Mouse (Mus musculus) stomach, postnatal 0 days (tissue): Measurements from ENCODE around the gene Rsrc1. TPM values are rescaled to one million over a fixed set of nuclear protein-coding genes. Genes with fewer than 3 reads are reported as not detected.

Experiments
- ATAC-seq: fragments of 200-750 bp; cut with Nextera tagmentation; 2 replicates; pipeline ENCODE4 v1.8.0; 2017; ENCODE audit not compliant: low FRiP score, low TSS enrichment
- DNase-seq: peaks from one replicate; pipeline ENCODE4 v3.0.0-alpha.2; 2016; ENCODE audit warnings: low spot score
- H3K27ac ChIP-seq: fragments of 300-500 bp; sonication (generic); replicated peaks from 2 replicates; pipeline ENCODE4 v1.5.1; 2014; ENCODE audit warnings: mild to moderate bottlenecking, control low read depth
- H3K27me3 ChIP-seq: fragments of 300-500 bp; sonication (generic); 2 replicates; pipeline ENCODE4 v1.6.1; 2014; ENCODE audit warnings: low read length; ENCODE audit not compliant: control insufficient read depth, insufficient read depth
- H3K36me3 ChIP-seq: fragments of 300-500 bp; sonication (generic); 2 replicates; pipeline ENCODE4 v1.6.1; 2014; ENCODE audit warnings: low read length, mixed read lengths; ENCODE audit not compliant: control insufficient read depth, insufficient read depth
- H3K4me1 ChIP-seq: fragments of 300-500 bp; sonication (generic); replicated peaks from 2 replicates; pipeline ENCODE4 v1.6.1; 2014; ENCODE audit warnings: antibody characterized with exemption; ENCODE audit not compliant: control insufficient read depth, insufficient read depth
- H3K4me2 ChIP-seq: fragments of 300-500 bp; sonication (generic); replicated peaks from 2 replicates; pipeline ENCODE4 v1.6.1; 2014; ENCODE audit warnings: low read depth, mild to moderate bottlenecking, control low read depth, moderate library complexity
- H3K4me3 ChIP-seq: fragments of 300-500 bp; sonication (generic); 2 replicates; pipeline ENCODE4 v1.5.1; 2014; ENCODE audit warnings: low read depth, low read length, control low read depth
- H3K9ac ChIP-seq: fragments of 300-500 bp; sonication (generic); 2 replicates; pipeline ENCODE4 v1.6.1; 2014; ENCODE audit warnings: mild to moderate bottlenecking, low read length, control low read depth, mixed read lengths
- H3K9me3 ChIP-seq: fragments of 300-500 bp; sonication (generic); 2 replicates; pipeline ENCODE4 v1.6.1; 2016; ENCODE audit warnings: low read length; ENCODE audit not compliant: control insufficient read depth
- CTCF ChIP-seq: IDR thresholded peaks from 2 replicates; pipeline ENCODE4 v1.5.1; 2016; ENCODE audit warnings: antibody characterized with exemption, low read depth, mild to moderate bottlenecking, moderate library complexity
- EP300 ChIP-seq: optimal IDR thresholded peaks from 2 replicates; pipeline ENCODE3; 2016; ENCODE audit warnings: antibody characterized with exemption
- WGBS: fragments of 180-500 bp; shearing (Covaris S2); extraction: QIAGEN DNeasy Blood & Tissue Kit; methylation state at CpG from one replicate; pipeline ENCODE4 v1.1.7; 2014; 5-methylcytosine and 5-hydroxymethylcytosine counted together
- polyA plus RNA-seq: library from polyadenylated mRNA; unstranded; fragments of >200 nt; fragmentation: Nextera tagmentation; extraction: Ambion mirVana; gene quantifications from 2 replicates; pipeline ENCODE4 v1.2.1, GENCODE M21; 2015

The Rsrc1 gene
- polyA plus RNA-seq, 1 experiment from 2014 or later = 15.1 TPM

GRCm38 (mm10) chr3:67108428-67108827 lies 127.2 kb downstream of the Rsrc1 start:
- Histone ChIP-seq H3K4me1 (no peaks in the 10 kb centered on the region), H3K9me3 (no peaks in the 10 kb centered on the region), H3K4me2 (no peak overlapping the region), H3K4me3 (no peak overlapping the region), H3K27ac (no peak overlapping the region), H3K27me3 (no peaks in the 10 kb centered on the region), H3K9ac (no peak overlapping the region), H3K36me3 (no peaks in the 10 kb centered on the region)
- TF ChIP-seq CTCF (no peak), EP300 (no peak)
- DNase-seq (no peak), ATAC-seq (no peak)
- 90% methylated on average over 3 of the region's 3 CpGs for WGBS

- Histone ChIP-seq H3K4me2 (no peak overlapping the region), H3K4me3 (no peak overlapping the region), H3K4me1 (no peaks in the 10 kb centered on the region), H3K36me3 (no peaks in the 10 kb centered on the region), H3K27ac (no peak overlapping the region), H3K9ac (no peak overlapping the region), H3K27me3 (no peaks in the 10 kb centered on the region), H3K9me3 (no peaks in the 10 kb centered on the region)
- TF ChIP-seq CTCF (no peak), EP300 (no peak)
- no peak for DNase-seq
- ATAC-seq = no peak
- WGBS = 61% methylated on average over 4 of the region's 4 CpGs
Observed at GRCm38 (mm10) chr3:67116317-67116716, 135.1 kb downstream of the Rsrc1 start.

GRCm38 (mm10) chr3:67132521-67132920 lies 151.3 kb downstream of the Rsrc1 start:
- H3K9me3 ChIP-seq = no peaks in the 10 kb centered on the region
- H3K4me3 ChIP-seq = no peak overlapping the region
- no peak overlapping the region for H3K4me2 ChIP-seq
- ATAC-seq (no peak), DNase-seq (no peak)
- 70% methylated on average over 3 of the region's 3 CpGs for WGBS
- no peaks in the 10 kb centered on the region for H3K27me3 ChIP-seq
- no peak overlapping the region for H3K9ac ChIP-seq
- TF ChIP-seq EP300 = no peak
- H3K36me3 ChIP-seq = no peaks in the 10 kb centered on the region
- no peak overlapping the region for H3K27ac ChIP-seq
- H3K4me1 ChIP-seq = no peaks in the 10 kb centered on the region

GRCm38 (mm10) chr3:67135749-67136375 lies 154.7 kb downstream of the Rsrc1 start:
- no peak overlapping the region for H3K4me2 ChIP-seq
- H3K27ac ChIP-seq = no peak overlapping the region
- no peaks in the 10 kb centered on the region for H3K4me1 ChIP-seq
- DNase-seq (no peak), ATAC-seq (no peak)
- no peak for TF ChIP-seq EP300
- no peak for TF ChIP-seq CTCF
- no peaks in the 10 kb centered on the region for H3K9me3 ChIP-seq
- 83% methylated on average over 2 of the region's 2 CpGs for WGBS
- H3K27me3 ChIP-seq = no peaks in the 10 kb centered on the region
- no peak overlapping the region for H3K9ac ChIP-seq
- H3K4me3 ChIP-seq = no peak overlapping the region
- no peaks in the 10 kb centered on the region for H3K36me3 ChIP-seq

- Histone ChIP-seq H3K36me3 (no peaks in the 10 kb centered on the region), H3K27ac (no peak overlapping the region), H3K27me3 (no peaks in the 10 kb centered on the region), H3K9me3 (no peaks in the 10 kb centered on the region), H3K4me3 (no peak overlapping the region), H3K9ac (no peak overlapping the region), H3K4me2 (no peak overlapping the region), H3K4me1 (no peaks in the 10 kb centered on the region)
- 85% methylated on average over 2 of the region's 2 CpGs for WGBS
- TF ChIP-seq EP300 = no peak
- TF ChIP-seq CTCF = no peak
- ATAC-seq (no peak), DNase-seq (no peak)
Observed at GRCm38 (mm10) chr3:67144952-67145351, 163.8 kb downstream of the Rsrc1 start.

GRCm38 (mm10) chr3:67146280-67146679 lies 165.1 kb downstream of the Rsrc1 start:
- Histone ChIP-seq H3K9me3 (no peaks in the 10 kb centered on the region), H3K9ac (no peak overlapping the region), H3K4me1 (no peaks in the 10 kb centered on the region), H3K4me2 (no peak overlapping the region), H3K27ac (no peak overlapping the region), H3K4me3 (no peak overlapping the region), H3K36me3 (no peaks in the 10 kb centered on the region), H3K27me3 (no peaks in the 10 kb centered on the region)
- DNase-seq = no peak
- ATAC-seq = no peak
- TF ChIP-seq CTCF (no peak), EP300 (no peak)
- 98% methylated on average over 1 of the region's 1 CpGs for WGBS
